Comparison of ENCODE assay signal across 17 mouse cellular contexts in the genomic region with DNA sequence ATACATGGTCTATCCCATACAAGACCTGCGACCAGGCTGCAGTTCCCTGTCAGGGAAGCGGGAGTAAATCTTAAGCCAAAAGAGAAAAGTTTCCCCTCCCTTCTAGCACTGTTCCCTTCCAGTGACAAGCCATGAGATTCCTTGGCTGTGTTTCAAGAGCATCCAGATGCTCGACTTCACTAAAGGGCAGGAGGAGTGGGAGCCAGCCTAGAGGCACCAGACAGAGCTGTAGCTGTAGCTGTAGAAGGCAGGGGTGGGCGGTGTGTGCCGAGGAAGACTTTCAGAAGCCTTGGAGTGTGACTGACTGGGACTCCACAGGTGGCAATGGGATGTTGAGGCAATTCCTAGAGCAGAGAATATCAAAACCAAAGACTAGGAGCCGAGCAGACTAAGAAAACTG. TPM values are rescaled to one million over a fixed set of nuclear protein-coding genes. Genes with fewer than 3 reads are reported as not detected.
A peak's percentile ranks its signal among the peaks of the same experiment; 100 is the strongest.
DNase-seq lines count a peak whose midpoint lies in the region; ATAC-seq and TF ChIP-seq lines count a peak whose summit lies in the region.
"Had no signal": no experiment of that assay in that cellular context is flagged by ENCODE, and none has a peak within 500 bp of the region (broad histone marks: within the 10 kb centered on the region; RNA-seq: fewer than 3 reads in every experiment).

No protein-coding gene starts in this region.

- H3K4me2 ChIP-seq in intestine, embryonic 14.5 days (ENCODE audit: low read length) = no peak overlapping the region
- no peak overlapping the region for H3K4me2 ChIP-seq in intestine, postnatal 0 days (replicated peaks; ENCODE audit: low read depth)
- no peak overlapping the region for H3K4me2 ChIP-seq in midbrain, embryonic 14.5 days (ENCODE audit: low read length)
- no peak overlapping the region for H3K4me2 ChIP-seq in midbrain, embryonic 15.5 days
- H3K4me2 ChIP-seq: intestine, embryonic 15.5 days; limb, embryonic 15.5 days had no signal

- no peak overlapping the region for H3K4me3 ChIP-seq in intestine, embryonic 14.5 days (ENCODE audit: low read depth, low read length)
- no peak overlapping the region for H3K4me3 ChIP-seq in intestine, postnatal 0 days (ENCODE audit: low read depth, low read length)
- H3K4me3 ChIP-seq in midbrain, embryonic 14.5 days (replicated peaks; ENCODE audit: low read depth, low read length) = no peak overlapping the region
- H3K4me3 ChIP-seq in midbrain, embryonic 15.5 days = no peak overlapping the region
- H3K4me3 ChIP-seq: forebrain, embryonic 10.5 days; intestine, embryonic 15.5 days; limb, embryonic 15.5 days; megakaryocyte, embryonic 14.5 days; myocyte had no signal

- WGBS in intestine, embryonic 14.5 days = 61% methylated on average over 6 of the region's 6 CpGs
- WGBS in intestine, postnatal 0 days = 69% methylated on average over 6 of the region's 6 CpGs
- WGBS in midbrain, embryonic 14.5 days = 77% methylated on average over 6 of the region's 6 CpGs
- 82% methylated on average over 6 of the region's 6 CpGs for WGBS in midbrain, embryonic 15.5 days

- no peak overlapping the region for H3K27ac ChIP-seq in intestine, embryonic 14.5 days (ENCODE audit: low read depth)
- no peak overlapping the region for H3K27ac ChIP-seq in intestine, postnatal 0 days (ENCODE audit: low read depth, low read length)
- no peak overlapping the region for H3K27ac ChIP-seq in midbrain, embryonic 14.5 days (replicated peaks; ENCODE audit: low read depth, low read length)
- H3K27ac ChIP-seq in midbrain, embryonic 15.5 days = no peak overlapping the region
- H3K27ac ChIP-seq: forebrain, embryonic 10.5 days; intestine, embryonic 15.5 days; limb, embryonic 15.5 days had no signal

- no peak for TF ChIP-seq CTCF in intestine, postnatal 0 days (IDR thresholded peaks at IDR 0.05; ENCODE audit: low read depth)

- DNase-seq in intestine, embryonic 14.5 days (ENCODE audit: low spot score) = peak; percentile 43
- DNase-seq in midbrain, embryonic 14.5 days = peak; percentile 29
- DNase-seq in frontal cortex, postnatal 36 days (ENCODE audit: low spot score in 2 of 2) = peak; percentile 40 to 57
- peak; percentile 41 to 59 for DNase-seq in right cerebral cortex, postnatal 10 days (ENCODE audit: low spot score in 2 of 2)
- DNase-seq in cerebellum, adult 9-11 months = no peak
- no peak for DNase-seq in gastrocnemius, postnatal 36 days
- DNase-seq: cerebellum, postnatal 14 days; spleen, adult 18-20 months had no signal

- H3K9ac ChIP-seq in intestine, embryonic 14.5 days (ENCODE audit: low read length) = no peak overlapping the region
- H3K9ac ChIP-seq in intestine, postnatal 0 days (ENCODE audit: low read depth, low read length) = no peak overlapping the region
- no peak overlapping the region for H3K9ac ChIP-seq in midbrain, embryonic 14.5 days (replicated peaks; ENCODE audit: low read length)
- no peak overlapping the region for H3K9ac ChIP-seq in midbrain, embryonic 15.5 days
- H3K9ac ChIP-seq: intestine, embryonic 15.5 days; limb, embryonic 15.5 days had no signal

- intact Hi-C loops in gastrocnemius, postnatal 36 days (cut with DNase I) = no loop called here

- H3K4me1 ChIP-seq in intestine, embryonic 14.5 days (replicated peaks; ENCODE audit: control insufficient read depth, insufficient read depth, low read length) = no peaks in the 10 kb centered on the region; the same call in 1 of the 2 replicates
- H3K4me1 ChIP-seq in intestine, postnatal 0 days (replicated peaks; ENCODE audit: control insufficient read depth, insufficient read depth, low read length) = no peaks in the 10 kb centered on the region
- no peaks in the 10 kb centered on the region for H3K4me1 ChIP-seq in midbrain, embryonic 14.5 days (ENCODE audit: control insufficient read depth, insufficient read depth, low read length)
- H3K4me1 ChIP-seq in midbrain, embryonic 15.5 days = no peaks in the 10 kb centered on the region
- H3K4me1 ChIP-seq: forebrain, embryonic 10.5 days; intestine, embryonic 15.5 days; limb, embryonic 15.5 days; megakaryocyte, embryonic 14.5 days had no signal

- no peaks in the 10 kb centered on the region for H3K9me3 ChIP-seq in intestine, embryonic 14.5 days (ENCODE audit: control insufficient read depth, low read length)
- H3K9me3 ChIP-seq in intestine, postnatal 0 days (ENCODE audit: control insufficient read depth) = no peaks in the 10 kb centered on the region
- no peaks in the 10 kb centered on the region for H3K9me3 ChIP-seq in midbrain, embryonic 14.5 days (ENCODE audit: control insufficient read depth, low read length)
- H3K9me3 ChIP-seq in midbrain, embryonic 15.5 days = no peaks in the 10 kb centered on the region
- H3K9me3 ChIP-seq: forebrain, embryonic 10.5 days; intestine, embryonic 15.5 days; limb, embryonic 15.5 days had no signal

- no peaks in the 10 kb centered on the region for H3K36me3 ChIP-seq in intestine, embryonic 14.5 days (ENCODE audit: control insufficient read depth, insufficient read depth, low read length)
- no peaks in the 10 kb centered on the region for H3K36me3 ChIP-seq in intestine, postnatal 0 days (ENCODE audit: control insufficient read depth, insufficient read depth)
- no peaks in the 10 kb centered on the region for H3K36me3 ChIP-seq in midbrain, embryonic 14.5 days (ENCODE audit: control insufficient read depth, insufficient read depth, low read length)
- H3K36me3 ChIP-seq in midbrain, embryonic 15.5 days (replicated peaks) = no peaks in the 10 kb centered on the region
- H3K36me3 ChIP-seq: forebrain, embryonic 10.5 days; intestine, embryonic 15.5 days; limb, embryonic 15.5 days had no signal

- ATAC-seq in intestine, embryonic 14.5 days (replicated peaks; ENCODE audit: low FRiP score, low TSS enrichment, low read depth) = no peak
- no peak for ATAC-seq in intestine, postnatal 0 days
- no peak for ATAC-seq in midbrain, embryonic 14.5 days (ENCODE audit: low FRiP score, low TSS enrichment)
- no peak for ATAC-seq in midbrain, embryonic 15.5 days (replicated peaks)
- ATAC-seq: CD4-positive, CD25-positive, alpha-beta regulatory T cell, adult 4 months; intestine, embryonic 15.5 days had no signal

- H3K27me3 ChIP-seq in intestine, embryonic 14.5 days (replicated peaks; ENCODE audit: control insufficient read depth, insufficient read depth, low read length) = no peaks in the 10 kb centered on the region
- H3K27me3 ChIP-seq in intestine, postnatal 0 days (replicated peaks; ENCODE audit: control insufficient read depth, insufficient read depth, low read length) = no peaks in the 10 kb centered on the region
- H3K27me3 ChIP-seq in midbrain, embryonic 14.5 days (ENCODE audit: control insufficient read depth, insufficient read depth, low read length) = no peaks in the 10 kb centered on the region
- no peaks in the 10 kb centered on the region for H3K27me3 ChIP-seq in midbrain, embryonic 15.5 days (replicated peaks)
- H3K27me3 ChIP-seq: intestine, embryonic 15.5 days; limb, embryonic 15.5 days; megakaryocyte, embryonic 14.5 days had no signal

RNA-seq across cellular contexts. Expression of a gene that starts 43.3 kb away (rescaled TPM):
- polyA plus RNA-seq in intestine, embryonic 14.5 days (2014; fragmentation: Nextera tagmentation; extraction: Ambion mirVana) = 0.11 and 0.15 TPM in 2 replicates
- 0.04 and 0.25 TPM in 2 replicates for polyA plus RNA-seq in intestine, postnatal 0 days (2015; fragmentation: Nextera tagmentation; extraction: Ambion mirVana)
- polyA plus RNA-seq in midbrain, embryonic 14.5 days (2014; fragmentation: Nextera tagmentation; extraction: Ambion mirVana) = 2.9 and 3.8 TPM in 2 replicates
- 2.7 and 2.9 TPM in 2 replicates for polyA plus RNA-seq in midbrain, embryonic 15.5 days (2015; fragmentation: Nextera tagmentation; extraction: Ambion mirVana)
- total RNA-seq in gastrocnemius, postnatal 36 days (2021) = under 1 TPM; 0.05 to 0.42 TPM
- total RNA-seq: granulocyte monocyte progenitor cell, adult 5-6 weeks had no signal
- polyA plus RNA-seq: CD4-positive, CD25-positive, alpha-beta regulatory T cell, adult 4 months; myocyte had no signal

Comparison
In these comparisons a context has a peak if more than half of its experiments do, and no peak if none do; other contexts are left out.
1. DNase-seq: peak in intestine, embryonic 14.5 days (single experiment), midbrain, embryonic 14.5 days (single experiment), frontal cortex, postnatal 36 days (2 of 2) and right cerebral cortex, postnatal 10 days (2 of 2); none in cerebellum, adult 9-11 months (single experiment) and gastrocnemius, postnatal 36 days (0 of 2).